Mouse (Mus musculus): ENCODE measurements around the gene Olfr448. TPM values are rescaled to one million over a fixed set of nuclear protein-coding genes. Genes with fewer than 3 reads are reported as not detected.

Olfr448 gene
- not detected in 2 replicates for polyA plus RNA-seq (2012; rRNA removed)

DNA sequence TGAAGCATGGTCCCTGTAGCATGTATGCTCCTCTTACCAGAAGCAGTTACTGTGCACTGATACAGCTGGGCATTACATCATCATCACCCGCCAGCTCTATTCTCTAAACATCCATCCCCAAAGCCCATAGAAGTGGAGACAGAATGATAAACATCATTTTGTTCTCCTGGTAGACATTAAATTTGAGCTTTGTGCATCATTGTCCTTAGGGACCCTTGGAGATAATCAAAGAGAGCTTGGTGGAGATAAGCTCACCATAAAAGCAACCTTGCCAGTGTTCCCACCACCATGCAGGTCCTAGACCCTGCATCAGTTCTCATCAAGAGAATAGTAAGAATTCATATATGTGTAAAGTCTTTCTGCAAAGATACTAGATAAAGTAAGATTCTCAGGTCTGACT lies at the start of gene Olfr448:
Gene Olfr448, plus strand, starts transcription at position 301 of the 400 bp plus-strand sequence.
- no peak for DNase-seq (ENCODE audit: low read depth)

DNA sequence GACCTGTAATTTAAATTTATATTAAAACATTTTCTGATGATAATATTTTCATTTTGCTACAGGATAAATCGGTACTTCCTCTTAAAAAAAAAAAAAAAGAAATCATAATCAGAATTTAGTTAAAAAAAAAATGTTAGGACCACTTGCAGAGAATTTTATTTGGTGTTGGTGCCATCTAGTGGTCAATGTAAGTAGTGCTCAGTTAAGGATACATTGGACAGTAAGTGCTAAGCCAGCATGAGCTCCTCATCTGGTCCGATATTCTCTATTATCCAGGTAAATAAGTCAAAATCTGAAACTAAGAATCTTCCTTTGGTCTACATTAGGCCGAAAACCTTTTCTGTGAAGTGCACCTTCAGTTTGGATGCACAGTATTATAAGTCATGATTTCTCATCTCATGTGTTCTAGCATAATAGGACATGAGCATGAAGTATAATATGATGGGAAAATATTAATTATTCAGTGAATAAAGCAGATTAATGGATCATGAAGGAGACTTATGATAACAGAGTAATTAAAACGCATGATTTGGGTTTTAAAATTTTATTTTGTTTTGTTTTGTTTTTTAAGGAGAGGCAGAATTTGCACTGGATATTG lies 29.9 kb upstream of the Olfr448 start:
- peak; percentile 2 for DNase-seq (ENCODE audit: low read depth)

DNA sequence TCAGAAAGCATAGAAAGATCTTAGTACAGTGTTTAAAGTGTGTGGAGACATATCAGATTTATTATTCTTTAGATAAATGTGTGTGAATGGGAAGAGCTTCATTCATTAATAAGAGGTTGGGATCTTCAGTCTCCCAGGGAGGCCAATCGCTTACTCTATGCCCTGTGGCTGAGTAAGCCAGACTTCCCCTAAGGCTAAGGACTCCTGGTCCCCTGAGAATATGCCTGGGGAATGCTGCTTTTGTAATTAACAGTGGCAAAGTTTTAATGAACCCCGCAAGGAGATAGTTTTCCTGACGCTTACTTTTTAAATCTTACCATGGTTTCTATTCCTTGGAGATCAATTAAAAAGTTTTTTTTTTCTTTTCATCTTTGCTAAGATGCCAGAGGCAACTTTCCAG lies 20.5 kb upstream of the Olfr448 start:
- DNase-seq (ENCODE audit: low read depth), result no peak

DNA sequence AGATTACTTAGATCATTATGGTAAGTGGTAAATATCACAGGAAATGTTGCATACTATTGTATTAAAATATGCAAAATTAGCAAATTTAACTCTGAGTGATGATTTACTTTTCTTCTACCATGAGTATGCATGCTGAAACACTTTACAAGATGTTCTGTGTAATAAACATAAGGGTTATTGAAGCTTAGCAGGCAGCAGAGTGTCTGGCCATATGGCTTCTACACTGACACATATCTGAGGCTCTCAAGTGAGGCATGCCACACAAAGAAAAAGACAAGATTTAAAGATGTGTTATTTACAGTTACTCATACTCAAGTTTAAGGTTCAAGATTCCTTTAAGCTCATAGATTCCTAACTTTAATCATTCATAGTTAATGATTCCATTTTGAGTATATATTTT lies 13.9 kb upstream of the Olfr448 start:
- no peak for DNase-seq (ENCODE audit: low read depth)

DNA sequence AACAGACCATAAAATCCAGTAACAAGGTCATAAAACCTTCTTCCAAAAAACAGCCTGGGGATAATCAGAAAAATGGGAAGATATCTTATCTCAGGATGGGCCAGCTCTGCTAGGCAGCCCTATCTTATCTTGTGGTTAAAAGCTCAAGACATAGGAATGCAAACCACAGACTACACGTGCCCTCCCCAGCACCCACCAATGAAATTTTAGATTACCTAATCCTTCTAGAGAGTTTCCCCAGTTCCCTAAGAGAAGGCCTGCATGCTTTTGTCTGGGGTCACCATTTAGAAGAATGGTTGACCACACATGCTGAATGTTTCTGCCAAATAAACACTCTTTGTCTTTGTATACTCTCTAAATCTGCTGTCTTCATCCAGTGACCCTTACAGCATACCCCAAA lies 10.1 kb downstream of the Olfr448 start:
- no peak for DNase-seq (ENCODE audit: low read depth)

DNA sequence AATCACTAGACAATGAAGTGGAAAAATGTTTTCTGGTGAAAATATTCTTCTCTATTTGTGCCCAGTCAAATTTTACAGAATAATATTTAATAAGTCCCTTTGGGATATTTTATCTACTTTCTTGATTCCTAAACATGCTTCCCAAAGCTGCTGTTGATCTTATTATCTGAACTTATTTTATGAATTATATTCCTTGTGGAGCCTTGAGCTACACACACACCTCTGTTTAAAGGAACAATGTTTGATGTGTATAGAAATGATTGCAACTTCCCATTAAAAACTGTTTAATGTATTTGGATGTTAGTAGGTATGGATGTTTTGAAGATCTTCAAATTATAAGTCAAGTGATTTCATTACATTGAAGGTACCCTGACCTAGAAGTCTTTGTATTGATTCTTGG lies 18.3 kb downstream of the Olfr448 start, which contains the start of gene Olfr447:
Gene Olfr447, plus strand, starts transcription at position 301 of the 400 bp plus-strand sequence.
- no peak for DNase-seq (ENCODE audit: low read depth)

DNA sequence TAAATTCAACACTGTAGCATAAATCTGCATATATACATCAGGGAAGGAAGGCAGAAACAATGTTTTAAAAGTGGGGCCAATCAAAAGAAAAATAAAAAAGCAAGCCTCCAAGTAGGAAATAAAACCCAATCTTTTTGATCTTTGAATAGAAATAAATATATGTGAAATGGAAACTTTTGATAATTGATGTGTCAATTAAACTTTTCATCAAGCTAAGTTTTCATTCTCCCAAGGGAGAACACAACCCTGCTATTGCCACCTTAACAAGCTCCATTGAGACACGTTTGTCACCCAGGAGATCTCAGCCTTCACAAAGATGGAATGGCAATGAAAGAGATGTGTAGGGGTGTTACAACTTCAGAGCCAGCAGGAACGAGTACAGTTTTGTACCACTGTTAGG lies 30.8 kb downstream of the Olfr448 start, which contains the start of gene Olfr446:
Gene Olfr446, plus strand, starts transcription at position 301 of the 400 bp plus-strand sequence.
- DNase-seq (ENCODE audit: low read depth), result no peak

Other genes starting within 250 kb of the Olfr448 start
- gene Tcaf2, start 245.2 kb upstream of the Olfr448 start, polyA plus RNA-seq (2012; rRNA removed), result 3.0 and 4.2 TPM in 2 replicates
- gene Tcaf1, start 180.4 kb upstream of the Olfr448 start, polyA plus RNA-seq (2012; rRNA removed), result 38.8 and 50.3 TPM in 2 replicates
- not detected in 2 replicates for gene Olfr453, start 151.1 kb upstream of the Olfr448 start, polyA plus RNA-seq (2012; rRNA removed)
- gene Olfr38, start 134.0 kb upstream of the Olfr448 start, polyA plus RNA-seq (2012; rRNA removed), result not detected in 2 replicates
- not detected in 2 replicates for gene Olfr452, start 105.3 kb upstream of the Olfr448 start, polyA plus RNA-seq (2012; rRNA removed)
- gene Olfr450, start 78.5 kb upstream of the Olfr448 start, polyA plus RNA-seq (2012; rRNA removed), result not detected in 2 replicates
- not detected in 2 replicates for gene Olfr449, start 56.1 kb upstream of the Olfr448 start, polyA plus RNA-seq (2012; rRNA removed)
- not detected in 2 replicates for gene Olfr447, start 18.4 kb downstream of the Olfr448 start, polyA plus RNA-seq (2012; rRNA removed)
- gene Olfr446, start 30.9 kb downstream of the Olfr448 start, polyA plus RNA-seq (2012; rRNA removed), result not detected in 2 replicates
- gene Olfr444, start 58.6 kb downstream of the Olfr448 start, polyA plus RNA-seq (2012; rRNA removed), result not detected in 2 replicates
- not detected in 2 replicates for gene Olfr441, start 215.9 kb downstream of the Olfr448 start, polyA plus RNA-seq (2012; rRNA removed)

Measured in gonadal fat pad, adult 2 months (tissue).